Mouse (Mus musculus): ENCODE measurements around the gene Manbal. TPM values are rescaled to one million over a fixed set of nuclear protein-coding genes. Genes with fewer than 3 reads are reported as not detected.

Manbal gene
- total RNA-seq, 2 experiments from 2014 or later: 64.8 to 65.6 TPM

- DNase-seq (ENCODE audit: low spot score in 2 of 2): no peak
- intact Hi-C loops (cut with DNase I): no loop called here
Observed at GRCm38 (mm10) chr2:157401261-157401660, 33.9 kb downstream of the Manbal start.

- DNase-seq (ENCODE audit: low spot score in 2 of 2): peak in 1 of 2 experiments; percentile 79
- intact Hi-C loops (cut with DNase I): no loop called here
Observed at GRCm38 (mm10) chr2:157407596-157407995, 40.2 kb downstream of the Manbal start.

- DNase-seq (ENCODE audit: low spot score in 2 of 2): peak; percentile 56 to 94
Observed at GRCm38 (mm10) chr2:157409793-157410533, 42.6 kb downstream of the Manbal start.

GRCm38 (mm10) chr2:157411151-157411693 lies 43.8 kb downstream of the Manbal start:
- intact Hi-C loops (cut with DNase I): no loop called here
- DNase-seq (ENCODE audit: low spot score in 2 of 2): no peak

More at GRCm38 (mm10) chr2:157409793-157410533, 42.6 kb downstream of the Manbal start:
- intact Hi-C loops (cut with DNase I): no loop called here

GRCm38 (mm10) chr2:157412497-157412896 lies 45.1 kb downstream of the Manbal start:
- DNase-seq (ENCODE audit: low spot score in 2 of 2): no peak
- intact Hi-C loops (cut with DNase I): no loop called here

- no peak for DNase-seq (ENCODE audit: low spot score in 2 of 2)
- intact Hi-C loops (cut with DNase I): no loop called here
Observed at GRCm38 (mm10) chr2:157417229-157417628, 49.8 kb downstream of the Manbal start.

GRCm38 (mm10) chr2:157418206-157418605 lies 50.8 kb downstream of the Manbal start, which contains the start of gene Src:
Gene Src, plus strand, starts transcription at chr2:157418444.
- intact Hi-C loops (cut with DNase I): no loop called here
- DNase-seq (ENCODE audit: low spot score in 2 of 2): no peak

- intact Hi-C loops (cut with DNase I): no loop called here
- DNase-seq (ENCODE audit: low spot score in 2 of 2): no peak
Observed at GRCm38 (mm10) chr2:157418609-157419071, 51.2 kb downstream of the Manbal start.

GRCm38 (mm10) chr2:157419506-157419905 lies 52.1 kb downstream of the Manbal start:
- intact Hi-C loops (cut with DNase I): no loop called here
- DNase-seq (ENCODE audit: low spot score in 2 of 2): no peak

- DNase-seq (ENCODE audit: low spot score in 2 of 2): no peak
- intact Hi-C loops (cut with DNase I): no loop called here
Observed at GRCm38 (mm10) chr2:157420404-157420803, 53.0 kb downstream of the Manbal start.

- intact Hi-C loops (cut with DNase I): no loop called here
- DNase-seq (ENCODE audit: low spot score in 2 of 2): no peak
Observed at GRCm38 (mm10) chr2:157422062-157422655, 54.8 kb downstream of the Manbal start.

GRCm38 (mm10) chr2:157422854-157423705 lies 55.7 kb downstream of the Manbal start:
- DNase-seq (ENCODE audit: low spot score in 2 of 2): no peak
- intact Hi-C loops (cut with DNase I): no loop called here

GRCm38 (mm10) chr2:157423706-157424125 lies 56.3 kb downstream of the Manbal start:
- intact Hi-C loops (cut with DNase I): no loop called here
- peak in 1 of 2 experiments; percentile 18 for DNase-seq (ENCODE audit: low spot score in 2 of 2)

- intact Hi-C loops (cut with DNase I): no loop called here
Observed at GRCm38 (mm10) chr2:157424126-157424903, 56.9 kb downstream of the Manbal start.

GRCm38 (mm10) chr2:157424904-157425642 lies 57.7 kb downstream of the Manbal start:
- peak in 1 of 2 experiments; percentile 6 for DNase-seq (ENCODE audit: low spot score in 2 of 2)
- intact Hi-C loops (cut with DNase I): no loop called here

More at GRCm38 (mm10) chr2:157424126-157424903, 56.9 kb downstream of the Manbal start:
- peak in 1 of 2 experiments; percentile 29 for DNase-seq (ENCODE audit: low spot score in 2 of 2)

GRCm38 (mm10) chr2:157425643-157425988 lies 58.2 kb downstream of the Manbal start:
- intact Hi-C loops (cut with DNase I): no loop called here
- no peak for DNase-seq (ENCODE audit: low spot score in 2 of 2)

- intact Hi-C loops (cut with DNase I): no loop called here
- DNase-seq (ENCODE audit: low spot score in 2 of 2): no peak
Observed at GRCm38 (mm10) chr2:157426171-157426570, 58.8 kb downstream of the Manbal start.

GRCm38 (mm10) chr2:157427164-157427563 lies 59.8 kb downstream of the Manbal start:
- intact Hi-C loops (cut with DNase I): no loop called here
- DNase-seq (ENCODE audit: low spot score in 2 of 2): no peak

All from left cerebral cortex, postnatal 25 days (tissue).